Mouse (Mus musculus) liver, embryonic 12.5 days (tissue): Measurements from ENCODE around the gene Smim17. TPM values are rescaled to one million over a fixed set of nuclear protein-coding genes. Genes with fewer than 3 reads are reported as not detected.
"Not testable (repeated sequence)": the region's sequence is repeated elsewhere in the genome, so short reads cannot be mapped to it uniquely, and the experiment has no call there.

Experiments
- ATAC-seq: fragments of 200-750 bp; cut with Nextera tagmentation; 2 replicates; pipeline ENCODE4 v1.8.0; 2017; ENCODE audit warnings: moderate number of reproducible peaks, mild to moderate bottlenecking, moderate library complexity
- H3K27ac ChIP-seq: fragments of 300-500 bp; sonication (generic); 2 replicates; pipeline ENCODE4 v1.5.1; 2016; ENCODE audit warnings: mild to moderate bottlenecking
- H3K27me3 ChIP-seq: fragments of 300-500 bp; sonication (generic); replicated peaks from 2 replicates; pipeline ENCODE4 v1.6.1; 2016; ENCODE audit warnings: mild to moderate bottlenecking, moderate library complexity
- H3K36me3 ChIP-seq: fragments of 300-500 bp; sonication (generic); 2 replicates; pipeline ENCODE4 v1.6.1; 2016; ENCODE audit warnings: mild to moderate bottlenecking, moderate library complexity
- H3K4me1 ChIP-seq: fragments of 300-500 bp; sonication (generic); 2 replicates; pipeline ENCODE4 v1.6.1; 2016
- H3K4me2 ChIP-seq: fragments of 300-500 bp; sonication (generic); 2 replicates; pipeline ENCODE4 v1.6.1; 2016; ENCODE audit warnings: mild to moderate bottlenecking, moderate library complexity
- H3K4me3 ChIP-seq: fragments of 300-500 bp; sonication (generic); 2 replicates; pipeline ENCODE4 v1.5.1; 2016; ENCODE audit warnings: mild to moderate bottlenecking, moderate library complexity
- H3K9ac ChIP-seq: fragments of 300-500 bp; sonication (generic); 2 replicates; pipeline ENCODE4 v1.6.1; 2016; ENCODE audit warnings: mild to moderate bottlenecking, moderate library complexity
- H3K9me3 ChIP-seq: fragments of 300-500 bp; sonication (generic); replicated peaks from 2 replicates; pipeline ENCODE4 v1.6.1; 2016; ENCODE audit warnings: mild to moderate bottlenecking, moderate library complexity
- WGBS: fragments of 180-500 bp; shearing (Covaris S2); methylation state at CpG from one replicate; pipeline ENCODE4 v1.1.7; 2016; ENCODE audit not compliant: insufficient replicate concordance; 5-methylcytosine and 5-hydroxymethylcytosine counted together
- polyA plus RNA-seq: library from polyadenylated mRNA; unstranded; fragments of >200 nt; fragmentation: Nextera tagmentation; extraction: Ambion mirVana; gene quantifications from 2 replicates; pipeline ENCODE4 v1.2.1, GENCODE M21; 2016

The Smim17 gene
- polyA plus RNA-seq, 1 experiment from 2014 or later, result not detected

DNA sequence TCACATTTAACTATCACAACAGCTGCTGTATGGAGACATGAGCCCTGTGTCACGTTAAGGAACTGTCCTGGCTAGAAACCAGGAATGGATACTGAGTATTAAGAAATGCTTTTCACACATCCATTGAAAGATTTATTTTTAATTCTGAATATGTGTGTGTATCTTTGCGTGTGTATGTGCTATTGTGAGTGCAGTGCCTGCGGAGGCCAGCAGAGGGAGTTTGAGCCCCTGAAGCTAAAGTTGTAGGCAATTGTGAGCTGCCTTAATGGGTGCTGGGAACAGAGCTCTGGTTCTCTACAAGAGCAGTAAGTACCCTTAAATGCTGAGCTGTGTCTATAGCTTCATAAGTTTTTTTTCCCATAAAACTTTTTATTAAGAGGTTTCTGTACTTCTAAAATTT lies 30.9 kb downstream of the Smim17 start:
- H3K4me2 ChIP-seq, result no peak overlapping the region
- no peaks in the 10 kb centered on the region for H3K36me3 ChIP-seq
- H3K4me3 ChIP-seq, result no peak overlapping the region
- 75% methylated on average over 3 of the region's 3 CpGs for WGBS
- peaks cover 10% of the 10 kb centered on the region; the same call in 1 of the 2 replicates for H3K9me3 ChIP-seq
- H3K9ac ChIP-seq, result no peak overlapping the region
- H3K27ac ChIP-seq, result no peak overlapping the region
- H3K4me1 ChIP-seq, result no peaks in the 10 kb centered on the region
- ATAC-seq, result no peak
- H3K27me3 ChIP-seq, result no peaks in the 10 kb centered on the region

- Histone ChIP-seq H3K36me3 (no peaks in the 10 kb centered on the region), H3K4me3 (no peak overlapping the region), H3K27ac (no peak overlapping the region), H3K4me1 (no peaks in the 10 kb centered on the region), H3K9ac (no peak overlapping the region), H3K27me3 (no peaks in the 10 kb centered on the region), H3K4me2 (no peak overlapping the region), H3K9me3 (peaks cover 10% of the 10 kb centered on the region; the same call in 1 of the 2 replicates)
- ATAC-seq, result no peak
- WGBS, result 22% methylated on average over 2 of the region's 2 CpGs
These were observed 31.8 kb downstream of the Smim17 start for GRCm38 (mm10) chr7:6430342-6430741.

DNA sequence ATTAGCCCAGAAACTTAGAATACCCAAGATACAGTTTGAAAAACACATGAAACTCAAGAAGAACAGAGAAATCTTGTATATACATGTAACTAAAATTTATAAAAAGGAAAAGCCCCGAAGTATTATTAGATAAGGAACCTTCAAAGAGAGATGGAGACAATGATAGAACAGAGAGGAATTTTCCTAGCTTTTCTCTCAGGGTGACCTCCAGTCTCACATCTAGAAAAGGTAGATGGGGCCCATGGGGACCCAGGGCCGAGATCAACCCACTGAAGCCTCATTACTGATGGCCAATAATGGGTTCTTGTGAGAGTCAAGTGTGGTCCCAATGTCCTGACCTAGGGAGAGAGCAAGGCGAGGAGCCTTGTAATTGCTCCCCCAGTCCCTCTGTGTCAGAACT lies 39.9 kb downstream of the Smim17 start, which contains the start of gene Olfr1344:
Gene Olfr1344, plus strand, starts transcription at position 301 of the 400 bp plus-strand sequence.
- 50% methylated on average over 3 of the region's 3 CpGs for WGBS
- ATAC-seq, result no peak
- no peak within 1 kb of the TSS for H3K4me3 ChIP-seq
- no peak within 1 kb of the TSS for H3K9ac ChIP-seq
- no peaks in the 10 kb centered on the region for H3K9me3 ChIP-seq
- no peak within 1 kb of the TSS for H3K4me2 ChIP-seq
- H3K27ac ChIP-seq, result no peak within 1 kb of the TSS
- H3K27me3 ChIP-seq, result no peaks in the 10 kb centered on the region
- no peaks in the 10 kb centered on the region for H3K4me1 ChIP-seq
- no peaks in the 10 kb centered on the region for H3K36me3 ChIP-seq

- no peaks in the 10 kb centered on the region for H3K9me3 ChIP-seq
- H3K4me2 ChIP-seq, result no peak overlapping the region
- H3K36me3 ChIP-seq, result no peaks in the 10 kb centered on the region
- H3K4me3 ChIP-seq, result no peak overlapping the region
- WGBS, result 47% methylated on average over 2 of the region's 2 CpGs
- no peaks in the 10 kb centered on the region for H3K27me3 ChIP-seq
- ATAC-seq, result no peak
- no peaks in the 10 kb centered on the region for H3K4me1 ChIP-seq
- H3K9ac ChIP-seq, result no peak overlapping the region
- H3K27ac ChIP-seq, result no peak overlapping the region
These were observed 42.7 kb downstream of the Smim17 start for GRCm38 (mm10) chr7:6441173-6441572.

GRCm38 (mm10) chr7:6447771-6448170 lies 49.3 kb downstream of the Smim17 start:
- H3K4me2 ChIP-seq, result no peak overlapping the region
- no peak overlapping the region for H3K4me3 ChIP-seq
- H3K4me1 ChIP-seq, result no peaks in the 10 kb centered on the region
- H3K36me3 ChIP-seq, result no peaks in the 10 kb centered on the region
- 31% methylated on average over 5 of the region's 5 CpGs for WGBS
- no peak overlapping the region for H3K9ac ChIP-seq
- no peaks in the 10 kb centered on the region for H3K27me3 ChIP-seq
- no peaks in the 10 kb centered on the region for H3K9me3 ChIP-seq
- ATAC-seq, result no peak
- no peak overlapping the region for H3K27ac ChIP-seq

- ATAC-seq, result no peak
- Histone ChIP-seq H3K9ac (no peak within 1 kb of the TSS), H3K4me3 (no peak within 1 kb of the TSS), H3K4me2 (no peak within 1 kb of the TSS), H3K27ac (no peak within 1 kb of the TSS), H3K36me3 (no peaks in the 10 kb centered on the region), H3K27me3 (no peaks in the 10 kb centered on the region), H3K4me1 (no peaks in the 10 kb centered on the region), H3K9me3 (0 out of 2 replicates have a peak, but pooled peaks cover 2% of the 10 kb centered on the region)
These were observed 57.4 kb downstream of the Smim17 start, which contains the start of gene Olfr1336 for GRCm38 (mm10) chr7:6455868-6456267. Olfr1336 (plus strand) TSS chr7:6456168.

- no peak for ATAC-seq
- no peak overlapping the region for H3K27ac ChIP-seq
These were observed 57.9 kb downstream of the Smim17 start for GRCm38 (mm10) chr7:6456399-6456798.

GRCm38 (mm10) chr7:6466951-6467350 lies 68.4 kb downstream of the Smim17 start, which contains the start of gene Olfr1346:
Olfr1346 (plus strand) TSS chr7:6467101.
- no peak within 1 kb of the TSS for H3K4me2 ChIP-seq
- H3K27ac ChIP-seq, result no peak within 1 kb of the TSS
- H3K9ac ChIP-seq, result no peak within 1 kb of the TSS
- H3K9me3 ChIP-seq, result 0 out of 2 replicates have a peak, but pooled peaks cover 4% of the 10 kb centered on the region
- no peak within 1 kb of the TSS for H3K4me3 ChIP-seq
- ATAC-seq, result no peak
- H3K4me1 ChIP-seq, result no peaks in the 10 kb centered on the region
- no peaks in the 10 kb centered on the region for H3K36me3 ChIP-seq
- no peaks in the 10 kb centered on the region for H3K27me3 ChIP-seq

More at GRCm38 (mm10) chr7:6456399-6456798, 57.9 kb downstream of the Smim17 start:
- 30% methylated on average over 3 of the region's 3 CpGs for WGBS
- H3K4me3 ChIP-seq, result no peak overlapping the region
- no peaks in the 10 kb centered on the region for H3K36me3 ChIP-seq
- H3K4me1 ChIP-seq, result no peaks in the 10 kb centered on the region
- no peak overlapping the region for H3K4me2 ChIP-seq
- H3K9ac ChIP-seq, result no peak overlapping the region
- H3K27me3 ChIP-seq, result no peaks in the 10 kb centered on the region
- 0 out of 2 replicates have a peak, but pooled peaks cover 6% of the 10 kb centered on the region for H3K9me3 ChIP-seq

DNA sequence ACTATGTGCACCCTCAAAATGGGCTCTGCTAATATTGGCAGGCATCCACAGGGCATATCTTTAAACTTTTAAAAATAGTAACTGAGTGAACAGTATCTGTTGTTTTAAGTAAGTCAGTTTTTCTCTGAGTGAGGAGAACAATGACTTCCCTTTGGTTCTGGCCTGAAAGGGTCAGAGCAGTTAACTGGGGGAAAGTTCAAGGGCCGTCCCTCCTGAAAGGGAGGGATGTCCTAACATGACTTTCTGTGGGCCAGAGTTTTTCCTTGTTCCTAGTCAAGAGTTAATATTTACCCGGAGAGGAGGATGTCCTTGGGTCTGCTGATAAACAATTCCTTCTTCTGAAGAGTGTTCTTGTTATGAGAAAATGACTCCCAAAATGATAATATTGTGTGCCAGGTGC lies 79.1 kb downstream of the Smim17 start:
- peaks cover 26% of the 10 kb centered on the region; the same call in 1 of the 2 replicates for H3K9me3 ChIP-seq
- H3K4me1 ChIP-seq, ATAC-seq, H3K27me3 ChIP-seq, H3K4me2 ChIP-seq, H3K9ac ChIP-seq, H3K27ac ChIP-seq, H3K36me3 ChIP-seq, H3K4me3 ChIP-seq: not testable (repeated sequence)
- WGBS, result 55% methylated on average over 2 of the region's 2 CpGs

Other genes with a start within 250 kb of the Smim17 start
- 17.3 and 18.0 TPM in 2 replicates for gene Zfp787, start 242.7 kb upstream of the Smim17 start, polyA plus RNA-seq
- 25.5 and 26.3 TPM in 2 replicates for gene Zfp444, start 226.5 kb upstream of the Smim17 start, polyA plus RNA-seq
- not detected in 2 replicates for gene Galp, start 201.6 kb upstream of the Smim17 start, polyA plus RNA-seq
- not detected in 2 replicates for gene Zscan5b, start 176.4 kb upstream of the Smim17 start, polyA plus RNA-seq
- not detected in 2 replicates for gene Epp13, start 146.0 kb upstream of the Smim17 start, polyA plus RNA-seq
- 8.1 and 8.2 TPM in 2 replicates for gene Zfp667, start 112.1 kb upstream of the Smim17 start, polyA plus RNA-seq
- gene Zfp583, start 67.4 kb upstream of the Smim17 start, polyA plus RNA-seq, result 1.6 and 2.1 TPM in 2 replicates
- gene Gm3854, start 55.0 kb upstream of the Smim17 start, polyA plus RNA-seq, result 0.50 and 0.57 TPM in 2 replicates
- gene Zfp78, start 35.4 kb upstream of the Smim17 start, polyA plus RNA-seq, result 1.3 TPM in 2 replicates
- 1.7 TPM in 2 replicates for gene Zfp28, start 15.4 kb upstream of the Smim17 start, polyA plus RNA-seq
- not detected in 2 replicates for gene Gm20715, start 11.6 kb downstream of the Smim17 start, polyA plus RNA-seq
- gene Olfr1344, start 40.0 kb downstream of the Smim17 start, polyA plus RNA-seq, result not detected in 2 replicates
- not detected in 2 replicates for gene Olfr1336, start 57.5 kb downstream of the Smim17 start, polyA plus RNA-seq
- not detected in 2 replicates for gene Olfr1346, start 68.4 kb downstream of the Smim17 start, polyA plus RNA-seq
- not detected in 2 replicates for gene Olfr5, start 88.2 kb downstream of the Smim17 start, polyA plus RNA-seq
- not detected in 2 replicates for gene Olfr1347, start 101.0 kb downstream of the Smim17 start, polyA plus RNA-seq
- not detected in 2 replicates for gene Olfr1348, start 110.0 kb downstream of the Smim17 start, polyA plus RNA-seq
- not detected in 2 replicates for gene Olfr1349, start 124.2 kb downstream of the Smim17 start, polyA plus RNA-seq
- gene Olfr1350, start 166.1 kb downstream of the Smim17 start, polyA plus RNA-seq, result not detected in 2 replicates